Mouse (Mus musculus) cerebellum, adult (tissue): ENCODE measurements around the gene Atg10.
"Not testable (repeated sequence)": the region's sequence is repeated elsewhere in the genome, so short reads cannot be mapped to it uniquely, and the experiment has no call there.

Source experiments
- ATAC-seq: cut with Nextera tagmentation; 2 replicates; pipeline ENCODE4 v1.9.2; 2017; ENCODE audit warnings: mild to moderate bottlenecking, moderate library complexity, mixed read lengths; ENCODE audit not compliant: insufficient number of reproducible peaks, low FRiP score, low TSS enrichment

Atg10 gene

DNA sequence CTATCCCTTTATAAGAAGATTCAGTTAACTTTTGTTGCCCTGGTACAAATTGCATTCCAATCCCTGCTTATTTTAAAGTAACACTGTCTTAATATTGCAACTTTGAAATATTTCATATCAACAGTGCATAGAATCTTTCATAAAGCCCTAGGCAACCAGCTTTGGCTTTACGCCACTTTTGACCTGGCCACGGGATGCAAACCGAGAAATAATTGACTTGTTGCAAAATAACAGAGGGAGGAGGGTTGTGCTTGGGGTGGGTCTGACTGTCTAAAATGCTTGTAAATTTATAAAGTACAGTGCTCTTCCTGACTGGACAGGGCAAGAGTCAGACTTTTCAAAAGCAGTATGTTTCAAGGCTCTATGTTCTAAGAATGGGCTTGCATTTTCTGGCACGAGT is 259.3 kb downstream of the Atg10 start:
- ATAC-seq, result no peak

DNA sequence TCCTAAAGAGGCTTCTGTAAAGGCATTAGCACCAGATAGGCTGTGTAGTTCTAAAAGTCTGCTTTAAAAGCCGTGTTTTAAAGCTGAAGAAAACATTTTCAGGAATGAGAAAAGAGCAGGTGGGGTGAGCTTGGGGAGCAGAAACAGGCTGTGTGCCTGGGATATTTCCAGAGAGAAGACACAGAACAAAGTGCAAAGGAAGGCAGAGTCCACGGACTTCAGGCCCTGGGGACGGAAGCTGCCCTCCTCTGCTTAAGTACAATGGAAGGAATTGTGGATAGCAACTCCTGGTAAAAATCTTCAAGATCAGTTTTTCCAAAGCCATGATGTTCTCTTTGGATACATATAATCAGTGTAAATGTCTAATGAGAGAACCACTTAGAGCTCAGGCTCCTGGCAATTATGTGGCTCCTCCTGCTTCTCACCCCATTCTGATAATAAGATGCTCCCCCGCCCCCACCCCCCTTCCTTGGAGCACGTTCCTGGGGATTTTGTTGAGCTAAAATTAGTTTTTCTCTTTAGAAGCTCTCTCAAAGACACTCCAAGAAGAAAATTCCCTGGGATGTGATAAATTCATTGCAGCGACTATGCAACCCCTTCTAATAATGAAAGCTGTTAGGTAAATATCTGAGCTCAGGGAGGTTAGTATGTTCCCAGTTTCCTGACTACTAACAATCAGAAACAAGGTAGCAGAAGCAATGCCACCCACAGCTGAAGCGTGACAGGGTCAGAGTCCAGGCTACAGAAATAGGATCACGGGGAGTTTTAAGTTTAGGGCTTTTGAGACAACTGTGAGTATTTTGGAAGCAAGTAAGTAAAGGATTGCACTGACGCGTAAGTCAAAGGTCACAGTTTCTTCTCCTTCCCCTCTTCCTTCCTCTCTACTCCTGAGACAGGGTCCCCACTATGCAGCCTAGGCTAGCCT is 260.7 kb downstream of the Atg10 start:
- ATAC-seq, result no peak

DNA sequence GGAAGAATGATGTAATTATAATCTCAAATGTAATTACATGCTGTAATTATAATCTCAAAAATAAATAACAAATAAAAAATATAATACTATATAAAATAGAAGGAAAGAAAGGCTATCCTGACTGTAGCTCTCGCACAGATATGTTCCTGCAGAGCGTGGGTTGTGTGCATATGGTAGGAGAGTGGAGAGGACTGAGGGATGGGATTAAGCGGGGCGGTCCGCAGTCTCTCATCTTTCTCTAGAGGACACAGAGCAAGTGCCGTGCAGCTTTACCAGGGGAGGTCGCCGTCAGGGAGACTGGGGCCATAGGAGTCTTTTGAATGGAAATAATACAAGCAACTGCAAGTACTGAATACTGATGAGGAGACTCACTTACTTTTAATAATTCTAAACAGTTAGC is 263.2 kb downstream of the Atg10 start:
- ATAC-seq, result no peak

DNA sequence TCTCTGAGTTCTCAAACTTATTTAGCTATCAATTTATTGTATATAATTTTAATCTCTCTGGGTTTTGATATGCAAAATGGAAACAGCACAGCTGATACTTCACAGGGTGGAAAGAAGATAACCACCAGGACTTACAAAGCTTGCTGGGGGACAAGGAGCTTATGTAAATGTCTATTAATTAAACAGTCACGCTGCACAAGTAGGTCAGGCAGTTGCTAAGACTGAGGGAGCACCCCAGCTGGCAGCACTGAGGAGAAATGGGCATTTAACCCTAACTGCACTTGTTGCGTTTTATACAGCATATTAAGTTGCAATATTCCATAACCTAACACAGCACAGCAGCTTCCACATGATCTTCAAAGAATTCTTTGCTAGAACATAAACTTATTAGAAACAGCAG is 264.9 kb downstream of the Atg10 start:
- ATAC-seq, result no peak

DNA sequence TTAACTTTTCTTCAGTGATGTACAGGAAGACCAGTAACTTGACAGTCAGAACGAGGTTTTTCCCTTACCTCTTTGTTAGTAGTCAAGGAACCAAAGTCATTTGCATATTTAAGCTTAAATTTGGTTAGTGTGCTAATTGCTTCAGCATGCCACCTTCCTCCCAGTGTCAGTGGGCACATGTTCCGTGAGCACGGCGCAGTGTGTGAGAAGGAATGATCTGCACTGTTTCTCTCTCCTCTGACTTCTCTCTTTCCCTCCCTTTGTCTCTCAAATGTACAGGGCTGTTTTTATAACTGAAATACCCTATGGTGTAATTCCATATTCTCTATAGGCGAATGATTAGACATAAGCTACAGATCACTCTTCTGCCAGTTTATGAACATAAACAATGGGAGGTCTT is 284.2 kb downstream of the Atg10 start:
- ATAC-seq, result no peak

DNA sequence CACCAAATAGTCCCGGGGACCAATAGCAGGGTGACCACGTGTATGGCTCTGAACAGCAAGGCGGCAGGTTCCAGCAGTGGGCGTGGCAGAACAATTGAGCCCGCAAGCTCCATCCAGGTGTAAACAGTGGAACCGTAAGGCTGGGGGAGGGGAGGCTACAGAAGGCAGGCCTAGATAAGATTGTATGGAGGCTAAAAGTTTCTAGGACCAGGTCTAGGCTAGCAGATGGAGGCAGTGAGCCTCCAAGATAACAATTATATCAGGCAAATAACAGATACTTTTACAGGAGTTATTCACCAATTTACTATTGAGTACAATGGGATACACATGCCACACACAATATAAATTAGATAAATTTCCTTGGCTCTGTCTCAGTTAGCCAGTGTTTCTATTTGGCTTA is 284.6 kb downstream of the Atg10 start:
- ATAC-seq, result no peak

DNA sequence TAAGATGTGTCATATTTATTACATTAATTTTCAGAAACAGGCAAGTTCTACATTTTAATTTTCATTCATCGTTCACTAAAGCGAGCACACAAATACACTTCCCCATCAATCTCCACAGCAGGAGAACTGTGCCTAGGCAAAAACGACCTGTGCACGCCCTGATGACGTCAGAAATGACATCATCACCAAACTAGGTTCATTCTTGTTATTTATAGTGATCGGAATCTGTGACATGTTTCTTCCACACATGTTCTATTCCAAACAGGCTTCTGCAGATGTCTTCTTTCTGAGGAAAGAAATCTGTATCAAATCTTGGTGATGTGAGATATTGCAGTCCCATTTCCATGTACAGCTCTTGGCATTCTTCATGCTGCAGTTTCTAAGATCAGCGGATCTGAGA is 287.9 kb downstream of the Atg10 start:
- ATAC-seq, result no peak

DNA sequence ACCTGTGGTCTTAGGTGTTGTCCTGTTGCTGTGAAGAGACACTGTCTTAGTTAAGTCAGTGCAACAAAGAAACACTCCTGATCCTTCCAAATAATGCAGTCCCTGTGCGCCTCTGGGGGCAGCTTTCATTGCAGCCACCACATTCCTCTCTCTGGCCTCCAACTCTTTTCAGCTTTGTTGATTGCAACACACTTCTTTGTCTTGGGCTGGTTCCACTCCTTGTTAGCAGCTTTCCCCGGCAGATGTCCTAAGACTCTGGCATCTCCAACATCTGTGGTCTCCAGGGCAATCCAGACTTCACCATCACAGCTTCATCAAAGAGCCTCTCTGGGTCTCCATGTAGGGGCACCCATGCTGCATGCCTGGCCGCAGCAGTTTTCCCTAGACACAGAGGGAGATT is 290.5 kb downstream of the Atg10 start:
- ATAC-seq, result no peak

DNA sequence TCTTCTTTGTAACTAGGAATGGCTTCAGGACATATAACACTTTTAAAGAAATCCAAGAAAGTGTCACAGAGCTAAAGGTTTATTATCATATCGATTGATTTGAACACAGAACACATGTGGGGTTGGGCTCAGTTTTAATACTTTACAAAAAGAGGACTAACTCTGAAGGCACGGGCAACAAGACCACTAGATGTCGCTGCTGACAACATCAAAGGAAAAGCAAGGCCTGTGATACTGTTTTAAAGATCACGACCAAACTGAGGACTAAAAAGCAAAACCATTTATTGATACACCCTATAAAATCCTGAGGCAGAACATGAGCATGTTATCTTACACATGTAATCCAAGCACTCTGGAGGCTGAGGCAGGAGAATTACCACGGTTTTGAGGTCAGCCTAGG is 293.9 kb downstream of the Atg10 start:
- ATAC-seq, result peak; percentile 65

DNA sequence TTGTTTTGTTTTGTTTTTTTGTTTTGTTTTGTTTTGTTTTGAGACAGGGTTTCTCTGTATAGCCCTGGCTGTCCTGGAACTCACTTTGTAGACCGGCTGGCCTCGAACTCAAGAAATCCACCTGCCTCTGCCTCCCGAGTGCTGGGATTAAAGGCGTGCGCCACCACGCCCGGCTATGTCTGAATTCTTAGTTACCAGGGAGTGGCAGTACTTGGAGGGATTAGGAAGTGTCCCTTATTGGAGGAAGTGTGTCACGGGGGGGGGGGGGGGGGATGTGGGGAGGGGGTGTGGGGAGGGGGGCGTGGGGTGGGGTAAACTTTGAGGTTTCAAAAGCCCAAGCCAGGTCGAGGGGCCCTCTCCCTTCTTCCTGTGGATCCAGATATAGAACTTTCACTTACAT is 295.5 kb downstream of the Atg10 start:
- not testable (repeated sequence) for ATAC-seq

DNA sequence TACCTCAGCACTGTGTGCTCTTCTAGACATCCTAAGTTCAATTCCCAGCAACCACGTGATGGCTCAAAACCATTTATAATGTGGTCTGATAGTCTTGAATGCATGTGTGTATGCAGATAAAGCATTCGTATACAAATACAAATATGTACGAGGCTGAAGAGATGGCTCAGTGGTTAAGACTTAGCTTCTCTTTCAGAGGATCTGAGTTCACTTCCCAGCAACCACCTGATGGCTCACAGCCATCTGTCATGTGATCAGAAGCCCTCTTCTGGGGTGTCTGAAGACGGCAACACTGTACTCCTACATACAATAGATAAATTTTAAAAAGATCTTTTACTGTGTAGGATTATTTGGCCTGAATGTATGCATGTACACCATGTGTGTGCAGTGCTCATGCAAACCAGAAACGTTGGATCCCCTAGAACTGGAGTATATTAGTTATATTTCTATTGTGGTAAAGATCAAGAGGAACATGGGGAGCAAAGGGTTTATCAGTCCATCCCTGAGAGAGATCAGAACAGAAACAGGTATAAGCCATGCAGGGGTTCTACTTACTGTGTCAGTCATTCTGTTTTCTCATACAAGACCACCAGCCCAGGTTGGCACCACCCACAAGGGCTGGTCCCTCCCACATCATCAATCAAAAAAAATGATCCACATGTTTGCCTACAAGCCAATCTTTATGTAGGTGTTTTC is 296.7 kb downstream of the Atg10 start:
- ATAC-seq, result no peak

DNA sequence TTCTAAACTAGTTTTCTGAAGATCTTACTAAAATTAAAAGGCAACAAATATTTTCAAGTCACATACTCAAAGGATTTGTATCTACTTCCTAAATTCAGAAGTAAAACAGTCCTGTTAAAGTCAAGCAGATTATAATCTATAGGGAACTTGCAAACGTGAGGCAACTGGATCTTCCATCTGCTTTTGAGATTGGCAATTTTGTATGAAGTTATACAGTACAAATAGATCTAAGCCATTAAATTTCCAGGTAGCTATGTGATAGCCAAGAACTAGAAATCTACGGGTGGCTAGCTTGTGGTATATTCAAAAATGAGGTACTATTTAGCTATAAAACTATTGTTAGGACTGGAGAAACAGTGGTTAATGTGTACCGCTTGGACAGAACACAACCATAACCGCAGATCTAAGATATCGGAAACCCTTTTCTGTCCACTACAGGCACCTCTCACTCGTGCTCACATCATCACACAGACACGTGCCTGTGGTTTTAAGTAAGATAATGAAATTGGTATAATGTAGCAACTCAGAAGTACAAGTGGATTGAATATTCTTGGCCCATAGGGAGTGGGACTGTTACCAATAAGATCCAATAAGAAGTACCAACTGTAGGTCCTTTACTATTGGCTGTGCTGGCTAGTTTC is 297.5 kb downstream of the Atg10 start:
- ATAC-seq, result no peak

DNA sequence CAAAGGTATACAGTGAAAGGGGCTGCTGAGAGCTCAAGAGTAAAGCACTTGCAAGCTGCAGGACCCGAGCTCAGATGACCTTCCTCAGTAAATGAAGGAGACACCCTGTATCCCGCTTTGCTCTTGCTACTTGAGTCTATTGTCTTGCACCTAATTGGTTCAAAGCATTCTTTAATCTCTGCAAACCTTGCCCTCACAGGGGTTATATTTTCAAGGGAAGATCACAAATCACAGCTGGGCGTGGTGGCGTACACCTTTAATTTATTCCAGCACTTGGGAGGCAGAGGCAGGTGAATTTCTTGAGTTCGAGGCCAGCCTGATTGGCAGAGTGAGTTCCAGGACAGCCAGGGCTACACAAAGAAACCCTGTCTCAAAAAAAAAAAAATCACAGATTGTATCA is 298.6 kb downstream of the Atg10 start:
- ATAC-seq, result no peak

DNA sequence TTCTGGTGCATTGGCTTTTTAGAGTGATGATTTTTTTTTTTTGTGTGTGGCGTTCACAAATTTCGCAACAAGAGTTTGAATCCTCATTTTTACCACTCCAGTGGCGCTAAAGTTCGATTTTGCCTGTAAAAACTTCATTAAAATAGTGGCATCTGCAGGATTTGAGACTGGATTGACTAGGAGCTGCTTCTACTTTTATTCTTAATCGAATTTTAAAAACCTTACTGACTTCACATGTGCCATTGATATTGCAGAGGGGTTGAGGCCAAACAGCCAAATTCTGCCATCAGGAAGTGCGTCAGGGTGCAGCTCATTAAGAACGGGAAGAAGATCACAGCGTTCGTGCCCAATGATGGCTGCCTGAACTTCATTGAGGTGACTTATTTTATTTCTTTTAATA is 299.7 kb downstream of the Atg10 start:
- no peak for ATAC-seq

DNA sequence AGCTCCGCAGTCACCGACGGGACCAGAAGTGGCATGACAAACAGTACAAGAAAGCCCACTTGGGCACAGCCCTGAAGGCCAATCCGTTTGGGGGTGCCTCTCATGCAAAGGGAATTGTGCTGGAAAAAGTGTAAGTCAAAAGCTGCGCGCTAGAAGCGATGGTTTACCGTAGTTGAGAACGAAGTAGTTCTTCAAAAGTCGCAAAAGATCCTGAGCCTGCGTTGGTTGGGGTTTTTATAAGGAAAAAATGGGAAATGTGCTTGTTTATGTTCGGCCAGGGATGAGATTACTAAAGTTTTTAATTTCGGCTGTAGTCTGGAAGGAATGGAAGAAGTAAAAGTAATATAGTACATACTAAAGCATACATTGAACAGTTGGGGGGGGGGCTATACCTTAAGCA is 300.2 kb downstream of the Atg10 start:
- not testable (repeated sequence) for ATAC-seq

DNA sequence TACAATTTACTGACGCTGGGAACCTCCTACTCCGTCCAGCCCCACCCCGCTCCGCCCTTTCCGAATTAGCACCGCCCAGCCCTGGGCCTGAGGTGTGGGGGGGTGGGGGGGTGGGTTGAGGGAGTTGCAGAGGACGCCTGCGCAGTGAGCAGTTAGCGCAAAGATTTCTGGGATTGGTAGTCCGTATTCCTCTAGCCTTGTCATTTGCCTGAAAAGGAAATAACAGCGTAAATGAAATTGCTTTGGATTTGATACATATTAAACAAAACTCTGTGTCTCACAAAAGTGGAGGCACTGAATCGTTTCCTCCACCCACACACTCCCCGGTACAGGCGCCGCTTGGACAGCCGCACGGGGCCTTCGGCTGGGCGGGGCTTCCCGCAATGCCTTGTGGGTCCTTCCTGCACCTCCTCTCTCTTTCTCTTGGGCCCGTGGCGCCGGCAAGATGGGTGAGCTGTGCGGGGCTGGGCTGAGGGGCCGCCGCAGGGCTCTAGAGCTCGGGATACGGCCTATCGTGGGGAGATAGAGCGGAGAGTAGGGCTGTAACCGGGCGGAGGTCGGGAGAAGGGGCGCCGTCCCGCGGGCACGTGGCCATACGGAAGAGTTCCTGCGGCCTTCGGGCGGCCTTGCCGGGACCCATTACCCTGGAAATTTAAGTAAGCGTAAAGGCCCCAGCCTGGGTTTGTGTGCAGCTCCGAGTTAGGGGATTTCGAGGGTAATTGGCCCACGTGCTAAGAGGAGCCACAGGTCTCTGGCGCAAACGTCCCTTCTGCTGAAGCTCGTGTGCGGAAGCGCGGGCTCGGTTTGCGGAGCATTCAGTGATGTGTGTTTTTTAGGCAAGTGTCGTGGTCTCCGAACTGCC is 300.8 kb downstream of the Atg10 start, which contains the start of gene Rps23:
Gene Rps23, plus strand, starts transcription at position 208 of the 862 bp plus-strand sequence.
- peak; percentile 94 for ATAC-seq

DNA sequence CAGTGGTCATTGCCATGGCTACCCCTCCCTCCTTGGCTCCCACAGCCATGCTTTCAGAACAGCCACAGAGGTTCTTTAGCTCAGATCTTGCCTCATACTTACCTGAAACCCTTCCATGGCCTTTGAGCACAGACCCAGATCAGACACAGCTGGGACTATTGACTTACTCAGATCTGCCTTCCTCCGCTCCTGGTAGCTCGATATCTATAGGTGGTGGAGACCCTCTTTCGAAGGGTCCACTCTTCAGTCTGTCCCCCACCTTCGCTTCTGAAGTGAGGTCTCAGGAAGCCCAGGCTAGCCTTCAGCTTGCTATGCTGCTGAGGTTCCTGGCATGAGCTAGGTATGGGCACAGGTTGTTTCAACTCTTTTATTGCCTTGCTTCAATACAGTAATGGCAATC is 309.0 kb downstream of the Atg10 start:
- ATAC-seq, result no peak

DNA sequence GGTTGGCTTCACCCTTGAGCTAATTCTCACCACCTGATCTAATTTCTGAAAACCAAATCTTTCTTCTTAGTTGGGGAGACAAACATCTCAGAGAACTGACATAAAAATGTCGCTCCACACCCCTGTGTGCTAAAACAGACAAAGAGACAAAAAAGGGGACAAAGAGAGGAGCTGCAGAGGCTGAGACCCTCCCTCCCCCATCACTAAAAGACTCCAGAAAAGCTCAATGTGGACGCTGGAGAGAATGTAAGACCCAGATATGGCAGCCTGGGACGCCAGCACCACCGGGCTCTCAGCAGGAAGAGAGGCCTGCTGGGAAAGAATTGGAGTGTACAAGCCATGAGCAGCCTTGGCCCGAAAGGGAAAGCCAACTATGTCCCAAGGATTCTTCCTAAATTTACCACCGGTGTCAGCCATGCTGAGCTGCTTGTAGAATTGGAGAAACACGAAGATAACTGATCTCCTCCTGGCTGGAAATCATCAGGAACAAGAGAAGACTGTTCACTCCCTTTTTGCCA is 310.0 kb downstream of the Atg10 start:
- no peak for ATAC-seq

DNA sequence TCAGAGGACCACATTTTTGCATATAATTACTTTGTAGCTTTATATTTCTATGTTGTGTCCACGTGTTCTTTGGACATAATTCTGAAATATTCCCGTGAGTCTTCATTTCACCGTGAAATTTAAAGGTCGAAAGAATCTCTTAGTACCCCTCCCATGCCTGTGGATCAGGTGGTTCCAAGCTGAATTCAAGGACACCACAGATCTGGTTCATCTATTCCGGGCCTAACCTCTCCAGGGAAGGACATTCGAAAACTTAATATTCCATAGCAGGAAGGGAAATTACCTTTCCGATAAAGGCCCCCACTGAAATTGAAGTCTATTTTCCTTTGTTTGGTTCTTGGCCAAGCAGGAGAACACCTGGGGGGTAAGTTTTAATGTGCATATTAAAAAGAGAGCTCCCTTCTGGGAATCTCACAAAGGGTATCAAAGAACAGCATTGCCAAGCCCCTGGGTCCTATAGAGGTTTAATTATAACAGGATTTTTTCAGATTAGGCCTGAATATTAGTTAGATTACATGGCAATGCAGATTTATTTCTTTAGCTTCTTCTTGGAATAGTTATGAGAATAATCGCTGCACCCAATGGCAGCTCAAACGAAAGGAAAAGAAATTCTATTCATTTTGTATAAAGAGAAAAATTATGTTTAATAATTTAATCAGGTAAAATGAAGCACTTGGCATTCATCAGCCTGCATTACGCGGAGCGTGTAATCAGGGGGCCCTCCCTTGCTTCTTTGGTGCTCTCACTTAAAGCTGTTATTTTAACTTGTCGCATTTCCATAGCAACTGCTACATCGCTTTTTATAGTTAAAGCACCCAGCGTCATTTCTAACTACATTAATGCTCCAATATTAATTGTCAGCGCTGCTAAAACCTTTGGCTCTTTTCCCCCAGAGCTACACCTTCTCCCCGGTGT is 310.8 kb downstream of the Atg10 start:
- no peak for ATAC-seq
